Mouse (Mus musculus) liver, embryonic 16.5 days (tissue): ENCODE results near the gene Kpna4. TPM values are rescaled to one million over a fixed set of nuclear protein-coding genes. Genes with fewer than 3 reads are reported as not detected.
A peak's percentile ranks its signal among the peaks of the same experiment; 100 is the strongest.

Source experiments
- ATAC-seq: fragments of 200-750 bp; cut with Nextera tagmentation; 2 replicates; pipeline ENCODE4 v1.8.0; 2017; ENCODE audit warnings: low read depth, mild to moderate bottlenecking, moderate number of reproducible peaks, moderate library complexity
- H3K27ac ChIP-seq: fragments of 300-500 bp; sonication (generic); 2 replicates; pipeline ENCODE4 v1.5.1; 2014; ENCODE audit warnings: mild to moderate bottlenecking, low read length
- H3K27me3 ChIP-seq: fragments of 300-500 bp; sonication (generic); 2 replicates; pipeline ENCODE4 v1.6.1; 2014; ENCODE audit warnings: low read depth, low read length, mixed read lengths; ENCODE audit not compliant: control insufficient read depth, insufficient read depth
- H3K36me3 ChIP-seq: fragments of 300-500 bp; sonication (generic); 2 replicates; pipeline ENCODE4 v1.6.1; 2014; ENCODE audit warnings: mild to moderate bottlenecking; ENCODE audit not compliant: control insufficient read depth, insufficient read depth
- H3K4me1 ChIP-seq: fragments of 300-500 bp; sonication (generic); 2 replicates; pipeline ENCODE4 v1.6.1; 2014; ENCODE audit warnings: low read depth, low read length, mixed read lengths; ENCODE audit not compliant: control insufficient read depth
- H3K4me2 ChIP-seq: fragments of 300-500 bp; sonication (generic); 2 replicates; pipeline ENCODE4 v1.6.1; 2014; ENCODE audit warnings: low read depth, low read length, mixed read lengths
- H3K4me3 ChIP-seq: fragments of 300-500 bp; sonication (generic); 2 replicates; pipeline ENCODE4 v1.5.1; 2014; ENCODE audit warnings: low read depth, mild to moderate bottlenecking, low read length
- H3K9ac ChIP-seq: fragments of 300-500 bp; sonication (generic); 2 replicates; pipeline ENCODE4 v1.6.1; 2014; ENCODE audit warnings: low read depth, low read length
- H3K9me3 ChIP-seq: fragments of 300-500 bp; sonication (generic); replicated peaks from 2 replicates; pipeline ENCODE4 v1.6.1; 2016; ENCODE audit warnings: low read length; ENCODE audit not compliant: control insufficient read depth
- WGBS: fragments of 180-500 bp; shearing (Covaris S2); extraction: QIAGEN DNeasy Blood & Tissue Kit; methylation state at CpG from one replicate; pipeline ENCODE4 v1.1.7; 2014; ENCODE audit not compliant: insufficient replicate concordance; 5-methylcytosine and 5-hydroxymethylcytosine counted together
- polyA plus RNA-seq: library from polyadenylated mRNA; unstranded; fragments of >200 nt; fragmentation: Nextera tagmentation; extraction: Ambion mirVana; gene quantifications from 2 replicates; pipeline ENCODE4 v1.2.1, GENCODE M21; 2015

Gene Kpna4
- polyA plus RNA-seq, 1 experiment from 2014 or later: 8.5 TPM

GRCm38 (mm10) chr3:69125891-69126508 is 913 bp downstream of the Kpna4 start:
- no peak for ATAC-seq

GRCm38 (mm10) chr3:69125461-69125860 is 1.5 kb downstream of the Kpna4 start:
- H3K9ac ChIP-seq: peak overlapping the region; percentile 96
- H3K36me3 ChIP-seq: no peaks in the 10 kb centered on the region
- peak overlapping the region; percentile 88 for H3K4me2 ChIP-seq
- H3K27me3 ChIP-seq: no peaks in the 10 kb centered on the region
- WGBS: 20% methylated on average over 4 of the region's 4 CpGs
- no peaks in the 10 kb centered on the region for H3K9me3 ChIP-seq
- peak overlapping the region; percentile 98 for H3K4me3 ChIP-seq
- no peak overlapping the region for H3K27ac ChIP-seq
- H3K4me1 ChIP-seq: peaks cover 3% of the 10 kb centered on the region
- ATAC-seq: no peak

More at GRCm38 (mm10) chr3:69125891-69126508, 913 bp downstream of the Kpna4 start:
- H3K27me3 ChIP-seq: no peaks in the 10 kb centered on the region
- H3K27ac ChIP-seq: peak overlapping the region; percentile 93
- peak overlapping the region; percentile 96 for H3K9ac ChIP-seq
- WGBS: under 1% methylated on average over 33 of the region's 35 CpGs
- no peaks in the 10 kb centered on the region for H3K36me3 ChIP-seq
- H3K4me2 ChIP-seq: peak overlapping the region; percentile 88
- peaks cover 3% of the 10 kb centered on the region for H3K4me1 ChIP-seq
- H3K9me3 ChIP-seq: no peaks in the 10 kb centered on the region
- peak overlapping the region; percentile 98 for H3K4me3 ChIP-seq

GRCm38 (mm10) chr3:69118827-69119226 is 8.1 kb downstream of the Kpna4 start:
- WGBS: 56% methylated on average over 3 of the region's 3 CpGs
- no peak overlapping the region for H3K27ac ChIP-seq
- H3K9me3 ChIP-seq: no peaks in the 10 kb centered on the region
- H3K4me3 ChIP-seq: no peak overlapping the region
- H3K27me3 ChIP-seq: no peaks in the 10 kb centered on the region
- peaks cover 7% of the 10 kb centered on the region for H3K4me1 ChIP-seq
- H3K4me2 ChIP-seq: no peak overlapping the region
- H3K9ac ChIP-seq: no peak overlapping the region
- no peak for ATAC-seq
- no peaks in the 10 kb centered on the region for H3K36me3 ChIP-seq

- 77% methylated on average over 1 of the region's 1 CpGs for WGBS
- H3K4me2 ChIP-seq: no peak overlapping the region
Measured at GRCm38 (mm10) chr3:69114760-69115159, 12.2 kb downstream of the Kpna4 start.

GRCm38 (mm10) chr3:69113956-69114355 is 13.0 kb downstream of the Kpna4 start:
- H3K27ac ChIP-seq: no peak overlapping the region
- WGBS: 76% methylated on average over 1 of the region's 1 CpGs
- no peak overlapping the region for H3K4me2 ChIP-seq
- no peaks in the 10 kb centered on the region for H3K27me3 ChIP-seq
- H3K4me1 ChIP-seq: peaks cover 5% of the 10 kb centered on the region
- no peak overlapping the region for H3K9ac ChIP-seq
- no peaks in the 10 kb centered on the region for H3K36me3 ChIP-seq
- no peak for ATAC-seq
- H3K9me3 ChIP-seq: no peaks in the 10 kb centered on the region
- H3K4me3 ChIP-seq: no peak overlapping the region

More at GRCm38 (mm10) chr3:69114760-69115159, 12.2 kb downstream of the Kpna4 start:
- no peaks in the 10 kb centered on the region for H3K36me3 ChIP-seq
- H3K27ac ChIP-seq: no peak overlapping the region
- H3K4me1 ChIP-seq: peaks cover 7% of the 10 kb centered on the region
- H3K9me3 ChIP-seq: no peaks in the 10 kb centered on the region
- H3K27me3 ChIP-seq: no peaks in the 10 kb centered on the region
- H3K9ac ChIP-seq: no peak overlapping the region
- ATAC-seq: no peak
- H3K4me3 ChIP-seq: no peak overlapping the region

GRCm38 (mm10) chr3:69109079-69109478 is 17.8 kb downstream of the Kpna4 start:
- no peak overlapping the region for H3K4me3 ChIP-seq
- no peaks in the 10 kb centered on the region for H3K9me3 ChIP-seq
- no peaks in the 10 kb centered on the region; the same call in 1 of the 2 replicates for H3K4me1 ChIP-seq
- H3K4me2 ChIP-seq: no peak overlapping the region
- no peak overlapping the region for H3K27ac ChIP-seq
- WGBS: 90% methylated on average over 1 of the region's 1 CpGs
- H3K9ac ChIP-seq: no peak overlapping the region
- no peak for ATAC-seq
- H3K36me3 ChIP-seq: no peaks in the 10 kb centered on the region
- H3K27me3 ChIP-seq: no peaks in the 10 kb centered on the region

- Histone ChIP-seq H3K4me3 (no peak overlapping the region), H3K9ac (no peak overlapping the region), H3K27ac (no peak overlapping the region), H3K9me3 (no peaks in the 10 kb centered on the region), H3K4me2 (no peak overlapping the region), H3K27me3 (no peaks in the 10 kb centered on the region), H3K4me1 (no peaks in the 10 kb centered on the region), H3K36me3 (peaks cover 17% of the 10 kb centered on the region)
- ATAC-seq: no peak
- WGBS: 78% methylated on average over 7 of the region's 7 CpGs
Measured at GRCm38 (mm10) chr3:69094456-69094855, 32.5 kb downstream of the Kpna4 start.

GRCm38 (mm10) chr3:69064005-69064404 is 62.9 kb downstream of the Kpna4 start:
- ATAC-seq: no peak

GRCm38 (mm10) chr3:69062764-69063163 is 64.1 kb downstream of the Kpna4 start:
- Histone ChIP-seq H3K9ac (no peak overlapping the region), H3K9me3 (no peaks in the 10 kb centered on the region)
- 39% methylated on average over 1 of the region's 1 CpGs for WGBS

More at GRCm38 (mm10) chr3:69064005-69064404, 62.9 kb downstream of the Kpna4 start:
- 19% methylated on average over 1 of the region's 1 CpGs for WGBS
- H3K9me3 ChIP-seq: no peaks in the 10 kb centered on the region
- no peak overlapping the region for H3K27ac ChIP-seq
- H3K36me3 ChIP-seq: no peaks in the 10 kb centered on the region
- no peak overlapping the region for H3K4me2 ChIP-seq
- H3K4me1 ChIP-seq: peaks cover 5% of the 10 kb centered on the region; the same call in 1 of the 2 replicates
- H3K9ac ChIP-seq: no peak overlapping the region
- no peak overlapping the region for H3K4me3 ChIP-seq
- H3K27me3 ChIP-seq: no peaks in the 10 kb centered on the region

More at GRCm38 (mm10) chr3:69062764-69063163, 64.1 kb downstream of the Kpna4 start:
- Histone ChIP-seq H3K4me3 (no peak overlapping the region), H3K27ac (no peak overlapping the region), H3K4me2 (no peak overlapping the region), H3K27me3 (no peaks in the 10 kb centered on the region), H3K4me1 (peaks cover 5% of the 10 kb centered on the region; the same call in 1 of the 2 replicates), H3K36me3 (no peaks in the 10 kb centered on the region)
- ATAC-seq: no peak
